ENCODE assay signal across 8 mouse cellular contexts in the genomic region with DNA sequence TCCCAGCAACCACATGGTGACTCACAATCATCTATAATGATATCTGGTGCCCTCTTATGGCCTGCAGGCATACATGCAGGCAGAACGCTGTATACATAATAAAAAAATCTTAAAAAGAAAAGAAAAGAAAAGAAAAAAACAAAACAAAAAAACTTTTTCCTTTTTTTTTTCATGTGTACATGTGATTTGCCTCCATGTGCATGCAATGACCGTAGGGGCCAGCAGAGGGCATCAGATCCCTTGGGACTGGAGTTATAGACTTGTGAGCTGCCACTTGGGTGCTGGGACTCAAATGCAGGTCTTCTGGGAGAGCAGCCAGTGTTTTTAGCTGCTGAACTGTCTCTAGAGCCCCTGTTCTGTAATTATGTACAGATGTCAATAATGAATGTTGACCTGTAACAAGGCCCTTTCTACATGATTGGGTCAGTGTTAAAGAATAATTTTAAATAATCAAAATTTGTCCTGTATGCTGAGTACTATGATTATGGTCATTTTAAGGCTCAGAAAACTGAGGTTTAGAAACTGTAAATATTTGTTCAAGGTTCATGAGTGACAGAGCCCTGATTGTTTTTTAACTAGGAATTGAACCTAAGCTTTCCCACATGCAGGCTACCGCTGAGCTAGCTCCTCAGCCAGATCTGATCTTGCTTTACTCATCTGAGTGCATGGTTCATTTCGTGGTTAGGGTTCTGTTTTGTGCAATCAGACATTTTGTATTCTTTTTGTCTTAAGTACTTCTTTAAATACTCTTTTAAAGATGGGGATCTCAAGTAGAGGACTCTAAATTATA. TPM values are rescaled to one million over a fixed set of nuclear protein-coding genes. Genes with fewer than 3 reads are reported as not detected.
A peak's percentile ranks its signal among the peaks of the same experiment; 100 is the strongest.
DNase-seq lines count a peak whose midpoint lies in the region; ATAC-seq and TF ChIP-seq lines count a peak whose summit lies in the region.

No protein-coding gene starts in this region.

- no peak overlapping the region for H3K9ac ChIP-seq in kidney, embryonic 14.5 days (ENCODE audit: low read depth, low read length)
- no peak overlapping the region for H3K9ac ChIP-seq in ES-E14 (ENCODE audit: insufficient read depth, low read depth, low read length, poor library complexity, severe bottlenecking)

- H3K4me3 ChIP-seq in kidney, embryonic 14.5 days (ENCODE audit: low read length), result no peak overlapping the region
- no peak overlapping the region for H3K4me3 ChIP-seq in ES-E14 (ENCODE audit: insufficient read depth in 1 of 2, low read depth in 1 of 2, low read length in 2 of 2, poor library complexity in 1 of 2, severe bottlenecking in 1 of 2)
- H3K4me3 ChIP-seq in cortical plate, adult 2 months (ENCODE audit: insufficient read depth, low read length), result no peak overlapping the region

- H3K27me3 ChIP-seq in kidney, embryonic 14.5 days (ENCODE audit: control insufficient read depth, insufficient read depth, low read length), result no peaks in the 10 kb centered on the region

- H3K27ac ChIP-seq in kidney, embryonic 14.5 days (ENCODE audit: low read depth, low read length), result no peak overlapping the region
- no peak overlapping the region for H3K27ac ChIP-seq in ES-E14 (ENCODE audit: insufficient read depth, low read depth, low read length, poor library complexity, severe bottlenecking)
- H3K27ac ChIP-seq in cortical plate, adult 2 months (ENCODE audit: insufficient read depth, low read length), result no peak overlapping the region

- H3K4me1 ChIP-seq in kidney, embryonic 14.5 days (ENCODE audit: control insufficient read depth, insufficient read depth, low read length), result no peaks in the 10 kb centered on the region
- no peaks in the 10 kb centered on the region for H3K4me1 ChIP-seq in ES-E14 (ENCODE audit: control insufficient read depth in 2 of 2, insufficient read depth in 2 of 2, low read length in 2 of 2, poor library complexity in 1 of 2)
- H3K4me1 ChIP-seq in cortical plate, adult 2 months (ENCODE audit: control insufficient read depth, insufficient read depth, low read length), result no peaks in the 10 kb centered on the region

- DNase-seq in kidney, adult 9 months, result peak; percentile 69
- peak; percentile 40 for DNase-seq in ES-E14 (ENCODE audit: low read depth, low spot score)
- DNase-seq in naive thymus-derived CD4-positive, alpha-beta T cell, adult 2 months (ENCODE audit: low read depth), result peak; percentile 47
- DNase-seq in Muller cell, postnatal 12 days (ENCODE audit: inconsistent ontology term), result no peak
- DNase-seq in gastrocnemius, postnatal 36 days, result no peak
- DNase-seq in frontal cortex, postnatal 25 days (ENCODE audit: low spot score in 2 of 2), result no peak

- TF ChIP-seq CTCF in cortical plate, adult 2 months (IDR thresholded peaks at IDR 0.05; ENCODE audit: extremely low read depth, insufficient read depth, low read length), result 0 out of 2 replicates have a peak, but pooled peaks have one; percentile 18

- intact Hi-C loops in gastrocnemius, postnatal 36 days (cut with DNase I), result loop anchor here (5.0 kb wide), 3 partner anchors 54 to 294 kb away; partner anchors contain the start of gene Rdx

- H3K9me3 ChIP-seq in kidney, embryonic 14.5 days (ENCODE audit: control insufficient read depth, low read length), result peaks cover 2% of the 10 kb centered on the region; the same call in 1 of the 2 replicates
- H3K9me3 ChIP-seq in ES-E14 (ENCODE audit: control insufficient read depth, insufficient read depth, low read depth, low read length), result no peaks in the 10 kb centered on the region

- H3K36me3 ChIP-seq in kidney, embryonic 14.5 days (ENCODE audit: control insufficient read depth, insufficient read depth, low read length), result no peaks in the 10 kb centered on the region
- no peaks in the 10 kb centered on the region for H3K36me3 ChIP-seq in ES-E14 (ENCODE audit: control insufficient read depth, insufficient read depth, low read length, poor library complexity, severe bottlenecking)

- ATAC-seq in kidney, embryonic 14.5 days (ENCODE audit: low FRiP score, low TSS enrichment), result no peak

- 76% methylated on average over 4 of the region's 4 CpGs for WGBS in kidney, embryonic 14.5 days

- in situ Hi-C loops in ES-E14 (cut with MboI; ENCODE audit: low sequenced_read_pairs in 2 of 2, unreplicated experiment in 2 of 2), result loop anchor here in 1 of 2 experiments (25.0 kb wide), 1 partner anchor 294 kb away; no protein-coding TSS in a partner anchor

- TF ChIP-seq POLR2A in cortical plate, adult 2 months (IDR thresholded peaks at IDR 0.05; ENCODE audit: extremely low read depth, insufficient read depth, low read length), result no peak

- H3K4me2 ChIP-seq in kidney, embryonic 14.5 days (replicated peaks; ENCODE audit: low read depth, low read length), result no peak overlapping the region

TF ChIP-seq in ES-E14, 5 proteins besides CTCF, POLR2A, EP300 and RAD21:
- peak; percentile 42; the same call in 1 of the 2 replicates for TF ChIP-seq ZC3H11A (IDR thresholded peaks at IDR 0.05; ENCODE audit: borderline replicate concordance, low read depth, low read length)
- TF ChIP-seq CHD2 (IDR thresholded peaks at IDR 0.05; ENCODE audit: low read depth, low read length), result no peak
- TF ChIP-seq ZNF384 (IDR thresholded peaks at IDR 0.05; ENCODE audit: low read depth, low read length), result peak; percentile 84
- TF ChIP-seq HCFC1 (IDR thresholded peaks at IDR 0.05; ENCODE audit: borderline replicate concordance, insufficient read depth, low read length), result no peak
- no peak for TF ChIP-seq MAFK (IDR thresholded peaks at IDR 0.05; ENCODE audit: insufficient read depth, low read depth, low read length)

RNA-seq across cellular contexts. Expression of gene Fdx1, which starts 30.3 kb away (rescaled TPM):
- polyA plus RNA-seq in kidney, embryonic 14.5 days (2014; fragmentation: Nextera tagmentation; extraction: Ambion mirVana), result 93.5 and 110 TPM in 2 replicates
- total RNA-seq in ES-E14 (2012; rRNA removed), result 14.7 and 21.3 TPM in 2 replicates
- polyA plus RNA-seq in cortical plate, adult 2 months (2012; rRNA removed), result 22.6 and 23.5 TPM in 2 replicates
- total RNA-seq in gastrocnemius, postnatal 36 days (2021), result 10 to 100 TPM; 36.2 to 40.7 TPM

RNA-seq across cellular contexts. Expression of gene Rdx, which starts 53.3 kb away (rescaled TPM):
- 158 and 184 TPM in 2 replicates for polyA plus RNA-seq in kidney, embryonic 14.5 days (2014; fragmentation: Nextera tagmentation; extraction: Ambion mirVana)
- 73.3 and 97.0 TPM in 2 replicates for total RNA-seq in ES-E14 (2012; rRNA removed)
- 36.7 and 37.6 TPM in 2 replicates for polyA plus RNA-seq in cortical plate, adult 2 months (2012; rRNA removed)
- 100 to 1,000 TPM; 102 to 114 TPM for total RNA-seq in gastrocnemius, postnatal 36 days (2021)

Comparison
In these comparisons a context has a peak if more than half of its experiments do, and no peak if none do; other contexts are left out.
1. DNase-seq: peak in kidney, adult 9 months (single experiment), ES-E14 (single experiment) and naive thymus-derived CD4-positive, alpha-beta T cell, adult 2 months (single experiment); none in Muller cell, postnatal 12 days (single experiment), gastrocnemius, postnatal 36 days (0 of 2) and frontal cortex, postnatal 25 days (0 of 2).